Mouse (Mus musculus) myocyte (in vitro differentiated cells): ENCODE results near the gene Mmp17.

ENCODE experiments used
- CEBPB ChIP-seq: IDR thresholded peaks from 2 replicates; pipeline ENCODE4 v1.6.1; 2011; ENCODE audit warnings: mild to moderate bottlenecking, moderate library complexity; ENCODE audit not compliant: poor library complexity, insufficient read depth, severe bottlenecking
- MAX ChIP-seq: IDR thresholded peaks from one replicate; pipeline ENCODE4 v1.6.1; 2011; ENCODE audit warnings: low read depth, mild to moderate bottlenecking, control low read depth

DNA sequence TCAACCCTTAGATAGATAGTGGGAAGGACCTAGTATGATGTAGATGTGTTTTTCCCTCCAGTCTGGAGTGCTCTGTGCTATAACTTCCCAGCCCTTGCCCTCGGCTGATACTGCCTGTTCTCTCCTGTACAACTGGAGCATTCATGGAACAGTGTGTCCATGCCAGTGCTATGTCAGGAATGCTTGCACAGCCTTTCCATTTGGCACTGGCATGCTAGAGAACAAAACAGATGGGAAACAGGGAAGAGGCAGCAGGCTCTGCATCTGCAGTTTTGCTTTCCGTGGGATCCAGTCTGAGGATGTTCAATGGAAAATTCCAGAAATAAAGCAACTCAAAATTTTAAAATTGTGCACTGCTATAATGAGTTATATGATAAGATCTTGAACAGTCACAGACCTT lies 49.5 kb upstream of the Mmp17 start:
- TF ChIP-seq MAX: no peak
- TF ChIP-seq CEBPB: no peak
